Mouse (Mus musculus): ENCODE measurements around the gene Plxna2. TPM values are rescaled to one million over a fixed set of nuclear protein-coding genes. Genes with fewer than 3 reads are reported as not detected.
A peak's percentile ranks its signal among the peaks of the same experiment; 100 is the strongest.

Gene Plxna2
- polyA plus RNA-seq, 2 experiments = 1.1 to 1.2 TPM

DNA sequence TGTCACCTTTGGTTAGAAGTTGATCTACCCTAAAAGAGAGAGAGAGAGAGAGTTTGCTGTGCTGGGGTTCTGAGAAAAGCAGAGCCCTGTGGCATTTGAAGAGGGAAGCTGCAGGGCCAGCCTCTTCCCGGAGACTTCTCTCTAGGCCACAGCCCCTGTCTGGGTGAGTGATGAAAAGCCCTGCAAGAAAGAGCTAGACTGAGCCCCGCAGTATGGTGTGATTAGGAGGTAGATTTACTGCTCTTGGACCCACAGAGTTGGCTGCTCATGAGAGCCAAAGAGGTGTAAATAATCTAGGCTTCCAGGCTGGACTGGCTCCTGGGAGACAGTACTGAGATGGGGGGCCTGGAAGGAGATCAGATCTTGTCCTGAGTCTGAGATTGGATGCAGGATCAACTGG lies 94.4 kb downstream of the Plxna2 start:
- no peak for ATAC-seq (ENCODE audit: insufficient read depth)
- Histone ChIP-seq H3K27me3 (ENCODE audit: control insufficient read depth, insufficient read depth, low read length) (no peaks in the 10 kb centered on the region), H3K4me1 (replicated peaks; ENCODE audit: control insufficient read depth in 2 of 2, insufficient read depth in 2 of 2, low read length in 1 of 2) (no peaks in the 10 kb centered on the region), H3K4me3 (ENCODE audit: insufficient read depth in 1 of 2, low read depth in 2 of 2, low read length in 2 of 2) (no peak overlapping the region), H3K9ac (replicated peaks) (no peak overlapping the region), H3K9me3 (ENCODE audit: control insufficient read depth, low read length) (no peaks in the 10 kb centered on the region), H3K36me3 (replicated peaks; ENCODE audit: control insufficient read depth, insufficient read depth, low read depth) (no peaks in the 10 kb centered on the region), H3K4me2 (ENCODE audit: low read depth) (no peak overlapping the region), H3K27ac (no peak overlapping the region)
- 59% methylated on average over 2 of the region's 2 CpGs for WGBS (ENCODE audit: insufficient replicate concordance)
- DNase-seq (ENCODE audit: low read depth in 3 of 3, low spot score in 3 of 3) = no peak
- TF ChIP-seq CTCF (IDR thresholded peaks at IDR 0.05; ENCODE audit: low read depth) (no peak), EP300 (IDR thresholded peaks at IDR 0.05; ENCODE audit: low read depth) (no peak)

DNA sequence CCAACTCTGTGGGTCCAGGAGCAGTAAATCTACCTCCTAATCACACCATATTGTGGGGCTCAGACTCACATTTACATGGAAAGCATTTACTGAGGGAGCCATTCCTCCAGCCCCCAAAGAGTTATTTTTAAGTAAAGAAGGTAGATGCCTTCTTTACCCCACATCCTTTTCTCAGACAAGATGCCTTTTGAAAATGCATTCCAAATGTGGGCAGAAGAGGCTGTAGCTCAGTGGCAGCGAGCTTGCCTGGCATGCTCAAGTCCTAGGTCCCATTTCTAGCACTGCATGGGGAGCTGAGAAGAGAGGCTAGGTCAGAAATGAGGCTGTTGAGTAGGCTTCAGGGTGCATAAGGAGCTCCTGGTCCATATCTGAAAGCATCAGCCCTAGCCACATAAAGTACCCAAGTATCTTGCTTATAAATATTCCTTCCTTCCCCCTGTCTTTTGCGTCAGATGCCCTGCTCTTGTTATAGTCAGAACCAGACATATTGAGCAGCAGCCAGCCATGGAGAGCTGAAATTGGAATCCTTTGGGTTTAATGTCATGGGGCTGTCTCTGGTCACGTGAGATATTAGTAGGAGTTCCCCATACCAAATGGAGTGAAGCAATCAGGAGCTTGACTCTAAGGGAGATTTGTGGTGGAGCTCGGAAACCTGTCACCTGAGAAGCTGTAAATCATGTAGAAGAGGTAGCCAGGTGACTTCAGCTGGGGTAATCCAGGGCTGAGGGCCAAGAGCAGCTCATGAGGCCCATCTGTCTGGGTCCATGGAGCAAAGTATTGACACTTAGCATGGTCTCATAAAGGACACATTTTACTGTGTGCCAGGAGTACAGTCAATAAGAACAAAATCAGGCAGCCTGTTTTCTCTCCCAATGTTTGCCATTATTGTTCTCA lies 96.4 kb downstream of the Plxna2 start:
- Histone ChIP-seq H3K27me3 (ENCODE audit: control insufficient read depth, insufficient read depth, low read length) (no peaks in the 10 kb centered on the region), H3K4me1 (replicated peaks; ENCODE audit: control insufficient read depth in 2 of 2, insufficient read depth in 2 of 2, low read length in 1 of 2) (no peaks in the 10 kb centered on the region), H3K4me3 (ENCODE audit: insufficient read depth in 1 of 2, low read depth in 2 of 2, low read length in 2 of 2) (no peak overlapping the region), H3K36me3 (replicated peaks; ENCODE audit: control insufficient read depth, insufficient read depth, low read depth) (no peaks in the 10 kb centered on the region), H3K27ac (no peak overlapping the region), H3K4me2 (ENCODE audit: low read depth) (no peak overlapping the region), H3K9ac (replicated peaks) (no peak overlapping the region), H3K9me3 (ENCODE audit: control insufficient read depth, low read length) (no peaks in the 10 kb centered on the region)
- ATAC-seq (ENCODE audit: insufficient read depth) = 0 out of 2 replicates have a peak, but pooled peaks have one; percentile 20
- WGBS (ENCODE audit: insufficient replicate concordance) = 60% methylated on average over 4 of the region's 4 CpGs
- TF ChIP-seq CTCF (IDR thresholded peaks at IDR 0.05; ENCODE audit: low read depth) (no peak), EP300 (IDR thresholded peaks at IDR 0.05; ENCODE audit: low read depth) (no peak)
- DNase-seq (ENCODE audit: low read depth in 3 of 3, low spot score in 3 of 3) = no peak

DNA sequence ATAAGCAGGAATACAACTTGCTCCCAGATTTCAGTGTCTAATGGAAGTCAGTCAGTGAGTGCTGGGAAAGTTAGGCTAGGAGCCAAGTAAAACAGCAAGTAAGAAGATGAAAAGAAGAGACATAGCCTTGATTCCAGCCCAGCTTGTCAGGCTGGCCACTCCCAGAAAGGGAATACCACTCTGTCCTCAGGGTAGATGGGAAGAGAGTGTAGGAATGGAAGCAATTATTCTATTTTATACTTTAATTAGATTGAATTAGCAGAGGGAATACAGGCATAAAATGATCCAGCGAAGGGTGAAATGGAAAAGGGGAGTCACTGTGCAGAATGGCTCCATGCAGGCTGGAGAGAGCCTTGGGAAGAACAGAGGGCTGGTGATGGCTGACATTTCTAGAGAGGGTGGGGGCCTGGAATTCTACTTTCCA lies 99.4 kb downstream of the Plxna2 start:
- no peaks in the 10 kb centered on the region for H3K27me3 ChIP-seq (ENCODE audit: control insufficient read depth, insufficient read depth, low read length)

DNA sequence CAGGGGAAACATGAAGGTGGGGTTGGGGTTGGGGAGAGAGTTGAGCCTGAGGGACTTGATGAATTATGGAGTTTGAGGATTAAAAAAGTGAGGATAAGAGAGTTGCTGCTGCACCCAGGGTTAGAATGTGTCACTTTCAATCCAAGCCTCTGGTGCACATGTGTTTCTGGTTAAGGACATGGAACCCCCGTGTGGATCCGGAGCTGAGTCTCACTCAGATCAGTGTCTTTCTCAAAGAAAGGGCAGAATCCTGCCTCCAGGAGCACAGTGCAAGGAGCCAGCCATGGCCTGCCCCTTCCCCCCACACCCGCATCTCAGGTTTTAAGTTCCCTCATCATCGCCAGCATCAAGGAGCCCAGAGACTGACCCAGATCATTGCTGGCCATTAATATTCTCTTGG lies 102.4 kb downstream of the Plxna2 start:
- H3K9ac ChIP-seq (replicated peaks) = no peak overlapping the region
- no peaks in the 10 kb centered on the region for H3K9me3 ChIP-seq (ENCODE audit: control insufficient read depth, low read length)
- H3K27ac ChIP-seq = no peak overlapping the region
- H3K4me2 ChIP-seq (ENCODE audit: low read depth) = no peak overlapping the region
- no peaks in the 10 kb centered on the region for H3K4me1 ChIP-seq (replicated peaks; ENCODE audit: control insufficient read depth in 2 of 2, insufficient read depth in 2 of 2, low read length in 1 of 2)
- H3K36me3 ChIP-seq (replicated peaks; ENCODE audit: control insufficient read depth, insufficient read depth, low read depth) = no peaks in the 10 kb centered on the region
- no peak for ATAC-seq (ENCODE audit: insufficient read depth)
- TF ChIP-seq CTCF (IDR thresholded peaks at IDR 0.05; ENCODE audit: low read depth) = no peak
- no peak for TF ChIP-seq EP300 (IDR thresholded peaks at IDR 0.05; ENCODE audit: low read depth)
- WGBS (ENCODE audit: insufficient replicate concordance) = 75% methylated on average over 4 of the region's 4 CpGs
- H3K27me3 ChIP-seq (ENCODE audit: control insufficient read depth, insufficient read depth, low read length) = no peaks in the 10 kb centered on the region
- H3K4me3 ChIP-seq (ENCODE audit: insufficient read depth in 1 of 2, low read depth in 2 of 2, low read length in 2 of 2) = no peak overlapping the region
- DNase-seq (ENCODE audit: low read depth in 3 of 3, low spot score in 3 of 3) = no peak

More for the DNA sequence above, 99.4 kb downstream of the Plxna2 start:
- no peak for DNase-seq (ENCODE audit: low read depth in 3 of 3, low spot score in 3 of 3)
- Histone ChIP-seq H3K4me3 (ENCODE audit: insufficient read depth in 1 of 2, low read depth in 2 of 2, low read length in 2 of 2) (no peak overlapping the region), H3K4me1 (replicated peaks; ENCODE audit: control insufficient read depth in 2 of 2, insufficient read depth in 2 of 2, low read length in 1 of 2) (no peaks in the 10 kb centered on the region), H3K9ac (replicated peaks) (no peak overlapping the region), H3K27ac (no peak overlapping the region), H3K36me3 (replicated peaks; ENCODE audit: control insufficient read depth, insufficient read depth, low read depth) (no peaks in the 10 kb centered on the region), H3K9me3 (ENCODE audit: control insufficient read depth, low read length) (no peaks in the 10 kb centered on the region), H3K4me2 (ENCODE audit: low read depth) (no peak overlapping the region)
- TF ChIP-seq EP300 (IDR thresholded peaks at IDR 0.05; ENCODE audit: low read depth) = no peak
- TF ChIP-seq CTCF (IDR thresholded peaks at IDR 0.05; ENCODE audit: low read depth) = no peak
- ATAC-seq (ENCODE audit: insufficient read depth) = no peak
- 68% methylated on average over 1 of the region's 1 CpGs for WGBS (ENCODE audit: insufficient replicate concordance)

DNA sequence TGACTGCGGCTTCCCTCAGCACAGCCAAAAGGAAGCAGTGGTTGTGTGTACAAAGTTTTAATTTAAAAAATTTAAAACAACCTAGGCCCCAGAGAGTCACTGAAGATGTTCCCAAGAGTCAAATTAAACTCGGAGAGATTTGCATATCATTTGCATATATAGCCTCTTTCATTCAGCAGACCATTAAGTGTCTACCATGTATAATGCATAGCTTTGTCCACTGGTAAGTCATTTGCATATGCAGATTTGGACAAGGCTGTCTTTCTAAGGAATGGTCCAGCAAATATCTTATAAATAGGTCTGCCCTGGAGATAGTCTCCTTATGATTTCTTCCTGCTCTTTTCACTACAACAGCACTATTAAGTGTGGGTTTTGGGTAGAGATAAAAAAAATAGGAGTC lies 103.2 kb downstream of the Plxna2 start:
- WGBS (ENCODE audit: insufficient replicate concordance) = 68% methylated on average over 2 of the region's 2 CpGs
- ATAC-seq (ENCODE audit: insufficient read depth) = no peak

More for the DNA sequence above, 103.2 kb downstream of the Plxna2 start:
- Histone ChIP-seq H3K27me3 (ENCODE audit: control insufficient read depth, insufficient read depth, low read length) (no peaks in the 10 kb centered on the region), H3K4me1 (replicated peaks; ENCODE audit: control insufficient read depth in 2 of 2, insufficient read depth in 2 of 2, low read length in 1 of 2) (no peaks in the 10 kb centered on the region), H3K9ac (replicated peaks) (no peak overlapping the region), H3K4me2 (ENCODE audit: low read depth) (no peak overlapping the region), H3K9me3 (ENCODE audit: control insufficient read depth, low read length) (no peaks in the 10 kb centered on the region), H3K4me3 (ENCODE audit: insufficient read depth in 1 of 2, low read depth in 2 of 2, low read length in 2 of 2) (no peak overlapping the region), H3K27ac (no peak overlapping the region), H3K36me3 (replicated peaks; ENCODE audit: control insufficient read depth, insufficient read depth, low read depth) (no peaks in the 10 kb centered on the region)
- TF ChIP-seq CTCF (IDR thresholded peaks at IDR 0.05; ENCODE audit: low read depth) (no peak), EP300 (IDR thresholded peaks at IDR 0.05; ENCODE audit: low read depth) (no peak)
- DNase-seq (ENCODE audit: low read depth in 3 of 3, low spot score in 3 of 3) = no peak
